24 mouse cellular contexts compared by ENCODE assay signal in the genomic region with DNA sequence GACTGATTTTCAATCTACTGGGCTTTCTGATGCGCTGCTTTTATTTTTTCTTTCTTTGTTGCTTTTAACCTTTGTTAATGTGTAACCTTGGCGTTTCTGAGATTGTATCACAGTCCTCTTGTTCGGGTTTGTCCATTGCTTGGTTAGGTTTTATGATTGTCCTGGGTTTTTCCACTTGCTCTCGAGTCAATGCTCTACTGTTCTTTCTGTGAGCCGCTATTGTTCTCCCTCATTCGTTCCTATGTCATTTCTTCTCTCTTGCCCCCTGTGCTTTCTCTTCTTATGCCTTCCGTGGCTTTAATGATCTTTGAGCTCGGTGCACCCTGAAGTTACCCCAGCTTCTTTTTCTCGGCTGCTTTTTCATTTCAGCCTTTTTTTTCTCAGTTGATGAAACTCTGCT. TPM values are rescaled to one million over a fixed set of nuclear protein-coding genes. Genes with fewer than 3 reads are reported as not detected.
A peak's percentile ranks its signal among the peaks of the same experiment; 100 is the strongest.
DNase-seq lines count a peak whose midpoint lies in the region; ATAC-seq and TF ChIP-seq lines count a peak whose summit lies in the region.
"Had no signal": no experiment of that assay in that cellular context is flagged by ENCODE, and none has a peak within 500 bp of the region (broad histone marks: within the 10 kb centered on the region; RNA-seq: fewer than 3 reads in every experiment).

No protein-coding gene starts in this region.

- no peak for TF ChIP-seq POLR2A in cortical plate, adult 2 months (IDR thresholded peaks at IDR 0.05; ENCODE audit: extremely low read depth, insufficient read depth, low read length)

- no peak for ATAC-seq in limb, embryonic 13.5 days (ENCODE audit: low FRiP score, low read depth)
- ATAC-seq in liver, postnatal 0 days, result no peak
- ATAC-seq in midbrain, embryonic 15.5 days (replicated peaks), result no peak
- ATAC-seq: forebrain, embryonic 15.5 days had no signal

- H3K36me3 ChIP-seq in limb, embryonic 13.5 days, result no peaks in the 10 kb centered on the region
- no peaks in the 10 kb centered on the region for H3K36me3 ChIP-seq in limb, embryonic 10.5 days
- no peaks in the 10 kb centered on the region for H3K36me3 ChIP-seq in liver, postnatal 0 days (replicated peaks; ENCODE audit: insufficient read depth, low read length)
- H3K36me3 ChIP-seq in midbrain, embryonic 15.5 days (replicated peaks), result no peaks in the 10 kb centered on the region
- H3K36me3 ChIP-seq: embryonic facial prominence, embryonic 12.5 days; forebrain, embryonic 15.5 days; heart, embryonic 12.5 days; hindbrain, embryonic 12.5 days; lung, embryonic 15.5 days; midbrain, embryonic 10.5 days had no signal

- no peak overlapping the region for H3K4me3 ChIP-seq in limb, embryonic 13.5 days
- H3K4me3 ChIP-seq in limb, embryonic 10.5 days, result no peak overlapping the region
- no peak overlapping the region for H3K4me3 ChIP-seq in cortical plate, adult 2 months (ENCODE audit: insufficient read depth, low read length)
- no peak overlapping the region for H3K4me3 ChIP-seq in liver, postnatal 0 days (ENCODE audit: low read depth, low read length)
- no peak overlapping the region for H3K4me3 ChIP-seq in midbrain, embryonic 15.5 days
- H3K4me3 ChIP-seq: embryonic facial prominence, embryonic 12.5 days; forebrain, embryonic 15.5 days; heart, embryonic 12.5 days; hindbrain, embryonic 12.5 days; lung, embryonic 15.5 days; midbrain, embryonic 10.5 days had no signal

- TF ChIP-seq EP300 in liver, postnatal 0 days (IDR thresholded peaks at IDR 0.05; ENCODE audit: low read depth), result no peak

- DNase-seq in kidney, adult 9 months, result peak; percentile 75
- DNase-seq in kidney, adult 11 months, result no peak
- no peak for DNase-seq in limb, embryonic 10.5 days (ENCODE audit: low spot score)
- no peak for DNase-seq in liver, postnatal 0 days
- no peak for DNase-seq in Muller cell, postnatal 12 days (ENCODE audit: inconsistent ontology term)
- DNase-seq: B cell, adult 2 months; cerebellum, adult 8-10 months; heart, postnatal 14 days; layer of hippocampus, adult 9-11 months; lung, postnatal 4 days; thymus, postnatal 14 days had no signal

- no peak overlapping the region for H3K27ac ChIP-seq in limb, embryonic 13.5 days
- no peak overlapping the region for H3K27ac ChIP-seq in limb, embryonic 10.5 days
- peak overlapping the region; percentile 81 for H3K27ac ChIP-seq in cortical plate, adult 2 months (ENCODE audit: insufficient read depth, low read length)
- no peak overlapping the region for H3K27ac ChIP-seq in liver, postnatal 0 days (ENCODE audit: low read depth)
- no peak overlapping the region for H3K27ac ChIP-seq in midbrain, embryonic 15.5 days
- H3K27ac ChIP-seq: embryonic facial prominence, embryonic 12.5 days; forebrain, embryonic 15.5 days; hindbrain, embryonic 12.5 days; lung, embryonic 15.5 days; midbrain, embryonic 10.5 days had no signal

- H3K27me3 ChIP-seq in limb, embryonic 13.5 days, result peaks cover 7% of the 10 kb centered on the region; the same call in 1 of the 2 replicates
- no peaks in the 10 kb centered on the region for H3K27me3 ChIP-seq in limb, embryonic 10.5 days (ENCODE audit: low read depth, poor library complexity, severe bottlenecking)
- no peaks in the 10 kb centered on the region for H3K27me3 ChIP-seq in liver, postnatal 0 days (ENCODE audit: insufficient read depth, low read length)
- no peaks in the 10 kb centered on the region for H3K27me3 ChIP-seq in midbrain, embryonic 15.5 days (replicated peaks)
- H3K27me3 ChIP-seq: embryonic facial prominence, embryonic 12.5 days; forebrain, embryonic 15.5 days; hindbrain, embryonic 12.5 days; lung, embryonic 15.5 days had no signal

- no peaks in the 10 kb centered on the region for H3K9me3 ChIP-seq in limb, embryonic 13.5 days
- H3K9me3 ChIP-seq in limb, embryonic 10.5 days (replicated peaks), result no peaks in the 10 kb centered on the region
- no peaks in the 10 kb centered on the region for H3K9me3 ChIP-seq in liver, postnatal 0 days (ENCODE audit: low read length)
- no peaks in the 10 kb centered on the region for H3K9me3 ChIP-seq in midbrain, embryonic 15.5 days
- H3K9me3 ChIP-seq: embryonic facial prominence, embryonic 12.5 days; forebrain, embryonic 15.5 days; heart, embryonic 12.5 days; hindbrain, embryonic 12.5 days; lung, embryonic 15.5 days; midbrain, embryonic 10.5 days had no signal

- no peak overlapping the region for H3K9ac ChIP-seq in limb, embryonic 13.5 days
- H3K9ac ChIP-seq in liver, postnatal 0 days (replicated peaks), result no peak overlapping the region
- no peak overlapping the region for H3K9ac ChIP-seq in midbrain, embryonic 15.5 days
- H3K9ac ChIP-seq: embryonic facial prominence, embryonic 12.5 days; forebrain, embryonic 15.5 days; heart, embryonic 12.5 days; hindbrain, embryonic 12.5 days; lung, embryonic 15.5 days had no signal

- WGBS in limb, embryonic 13.5 days, result 52% methylated on average over 9 of the region's 9 CpGs
- WGBS in limb, embryonic 10.5 days, result 80% methylated on average over 9 of the region's 9 CpGs
- WGBS in liver, postnatal 0 days (ENCODE audit: insufficient replicate concordance), result 40% methylated on average over 9 of the region's 9 CpGs
- 55% methylated on average over 9 of the region's 9 CpGs for WGBS in midbrain, embryonic 15.5 days

- no peak for TF ChIP-seq CTCF in cortical plate, adult 2 months (IDR thresholded peaks at IDR 0.05; ENCODE audit: extremely low read depth, insufficient read depth, low read length)
- no peak for TF ChIP-seq CTCF in liver, postnatal 0 days (IDR thresholded peaks at IDR 0.05; ENCODE audit: low read depth)

- 0 out of 2 replicates have a peak overlapping the region, but pooled peaks have one; percentile 4 for H3K4me2 ChIP-seq in limb, embryonic 13.5 days (replicated peaks)
- peak overlapping the region; percentile 36; the same call in 1 of the 2 replicates for H3K4me2 ChIP-seq in liver, postnatal 0 days (ENCODE audit: low read depth, low read length)
- no peak overlapping the region for H3K4me2 ChIP-seq in midbrain, embryonic 15.5 days
- H3K4me2 ChIP-seq: embryonic facial prominence, embryonic 12.5 days; forebrain, embryonic 15.5 days; heart, embryonic 12.5 days; hindbrain, embryonic 12.5 days; lung, embryonic 15.5 days had no signal

- H3K4me1 ChIP-seq in limb, embryonic 13.5 days, result peaks cover 13% of the 10 kb centered on the region
- H3K4me1 ChIP-seq in limb, embryonic 10.5 days, result peaks cover 6% of the 10 kb centered on the region; the same call in 1 of the 2 replicates
- H3K4me1 ChIP-seq in cortical plate, adult 2 months (ENCODE audit: control insufficient read depth, insufficient read depth, low read length), result no peaks in the 10 kb centered on the region
- no peaks in the 10 kb centered on the region for H3K4me1 ChIP-seq in liver, postnatal 0 days (ENCODE audit: insufficient read depth)
- no peaks in the 10 kb centered on the region for H3K4me1 ChIP-seq in midbrain, embryonic 15.5 days
- H3K4me1 ChIP-seq: forebrain, embryonic 15.5 days; heart, embryonic 12.5 days; hindbrain, embryonic 12.5 days; lung, embryonic 15.5 days; midbrain, embryonic 10.5 days had no signal

RNA-seq across cellular contexts. Expression of gene Slc25a48, which starts 19.8 kb away (rescaled TPM):
- 0.28 and 0.33 TPM in 2 replicates for polyA plus RNA-seq in limb, embryonic 13.5 days (2015; fragmentation: Nextera tagmentation; extraction: Ambion mirVana)
- polyA plus RNA-seq in limb, embryonic 10.5 days (2016; fragmentation: Nextera tagmentation; extraction: Ambion mirVana), result not detected in 2 replicates
- polyA plus RNA-seq in cortical plate, adult 2 months (2012; rRNA removed), result 0.04 and 0.06 TPM in 2 replicates
- 1.5 and 1.6 TPM in 2 replicates for polyA plus RNA-seq in liver, postnatal 0 days (2015; fragmentation: Nextera tagmentation; extraction: Ambion mirVana)
- polyA plus RNA-seq in midbrain, embryonic 15.5 days (2015; fragmentation: Nextera tagmentation; extraction: Ambion mirVana), result 0.05 TPM in 1 of 2 replicates, not detected in the other
- polyA plus RNA-seq: forebrain, embryonic 15.5 days; heart, embryonic 12.5 days; hindbrain, embryonic 12.5 days; midbrain, embryonic 10.5 days had no signal

RNA-seq across cellular contexts. Expression of gene Il9, which starts 24.0 kb away (rescaled TPM):
- not detected in 2 replicates for polyA plus RNA-seq in limb, embryonic 13.5 days (2015; fragmentation: Nextera tagmentation; extraction: Ambion mirVana)
- not detected in 2 replicates for polyA plus RNA-seq in limb, embryonic 10.5 days (2016; fragmentation: Nextera tagmentation; extraction: Ambion mirVana)
- polyA plus RNA-seq in cortical plate, adult 2 months (2012; rRNA removed), result not detected in 2 replicates
- not detected in 2 replicates for polyA plus RNA-seq in liver, postnatal 0 days (2015; fragmentation: Nextera tagmentation; extraction: Ambion mirVana)
- not detected in 2 replicates for polyA plus RNA-seq in midbrain, embryonic 15.5 days (2015; fragmentation: Nextera tagmentation; extraction: Ambion mirVana)
- polyA plus RNA-seq: embryonic facial prominence, embryonic 12.5 days; forebrain, embryonic 15.5 days; gonadal fat pad, adult 2 months; heart, embryonic 12.5 days; hindbrain, embryonic 12.5 days; limb, embryonic 14.5 days; lung, embryonic 15.5 days; midbrain, embryonic 10.5 days; neural tube, embryonic 11.5 days; small intestine, adult 2 months had no signal

RNA-seq across cellular contexts. Expression of gene Gm3045, which starts 31.6 kb away (rescaled TPM):
- polyA plus RNA-seq in limb, embryonic 13.5 days (2015; fragmentation: Nextera tagmentation; extraction: Ambion mirVana), result 0.10 and 0.13 TPM in 2 replicates
- polyA plus RNA-seq in limb, embryonic 10.5 days (2016; fragmentation: Nextera tagmentation; extraction: Ambion mirVana), result not detected in 2 replicates
- not detected in 2 replicates for polyA plus RNA-seq in cortical plate, adult 2 months (2012; rRNA removed)
- not detected in 2 replicates for polyA plus RNA-seq in liver, postnatal 0 days (2015; fragmentation: Nextera tagmentation; extraction: Ambion mirVana)
- not detected in 2 replicates for polyA plus RNA-seq in midbrain, embryonic 15.5 days (2015; fragmentation: Nextera tagmentation; extraction: Ambion mirVana)
- polyA plus RNA-seq: embryonic facial prominence, embryonic 12.5 days; forebrain, embryonic 15.5 days; gonadal fat pad, adult 2 months; heart, embryonic 12.5 days; hindbrain, embryonic 12.5 days; lung, embryonic 15.5 days; midbrain, embryonic 10.5 days; neural tube, embryonic 11.5 days; small intestine, adult 2 months had no signal
